Mouse (Mus musculus) c-Kit-positive CD71-positive TER-119-negative erythroid progenitor cells, embryonic 14.5 days (primary cell): ENCODE results near the gene Ints6l.
A peak's percentile ranks its signal among the peaks of the same experiment; 100 is the strongest.

Experiments used
- DNase-seq: peaks from one replicate; pipeline ENCODE4 v3.0.0-alpha.2; 2013; ENCODE audit warnings: low read depth

Gene Ints6l

DNA sequence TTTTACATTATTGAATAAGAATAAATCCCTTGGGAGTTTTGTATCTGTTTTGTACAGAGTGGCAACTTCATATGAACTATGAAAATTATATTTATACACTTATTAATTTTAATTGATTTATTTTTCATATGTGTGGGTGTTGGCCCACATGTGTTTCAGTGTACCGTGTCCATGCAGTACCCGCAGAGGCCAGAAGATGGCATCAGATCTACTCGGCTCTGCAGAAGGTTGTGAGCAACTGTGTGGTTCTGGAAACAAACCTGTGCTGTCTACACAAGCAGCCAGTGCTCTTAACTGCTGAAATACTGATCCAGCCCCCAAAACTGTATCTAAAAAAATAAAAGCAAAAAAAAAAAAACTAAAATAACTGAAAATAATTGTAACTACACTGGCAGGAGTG is 76.6 kb downstream of the Ints6l start:
- peak; percentile 35 for DNase-seq

- no peak for DNase-seq
Measured at GRCm38 (mm10) chrX:56537162-56537561, 82.5 kb downstream of the Ints6l start.

GRCm38 (mm10) chrX:56549506-56549905 is 94.8 kb downstream of the Ints6l start, which contains the start of gene Gm648:
Gm648 (minus strand) TSS chrX:56549606.
- DNase-seq = no peak

DNA sequence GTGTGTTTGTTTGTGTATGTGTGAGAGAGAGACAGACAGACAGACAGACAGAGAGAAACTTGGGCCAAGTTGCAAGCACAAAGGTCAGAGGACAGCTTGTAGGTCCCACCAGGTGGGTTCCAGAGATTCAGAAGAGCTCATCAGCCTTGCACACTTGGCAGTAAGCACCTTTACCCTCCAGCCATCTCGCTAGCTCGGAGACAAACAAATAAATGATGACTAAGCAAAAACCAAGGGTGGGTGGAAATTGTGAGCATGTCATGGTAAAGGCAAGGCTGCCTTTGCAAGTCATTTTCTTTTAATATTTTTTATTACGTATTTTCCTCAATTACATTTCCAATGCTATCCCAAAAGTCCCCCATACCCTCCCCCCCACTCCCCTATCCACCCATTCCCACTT is 98.9 kb downstream of the Ints6l start:
- DNase-seq = no peak
